Mouse (Mus musculus): ENCODE measurements around the gene Smc4.

GRCm38 (mm10) chr3:68956454-68956853 lies 48.1 kb upstream of the Smc4 start:
- TF ChIP-seq CHD2 (IDR thresholded peaks at IDR 0.05; ENCODE audit: low read depth, low read length) (no peak), HCFC1 (IDR thresholded peaks at IDR 0.05; ENCODE audit: borderline replicate concordance, insufficient read depth, low read length) (no peak), MAFK (IDR thresholded peaks at IDR 0.05; ENCODE audit: insufficient read depth, low read depth, low read length) (no peak)

Data from ES-E14 (cell line).